Mouse (Mus musculus) adrenal gland, postnatal 36 days (tissue): ENCODE measurements around the gene Chd2. TPM values are rescaled to one million over a fixed set of nuclear protein-coding genes. Genes with fewer than 3 reads are reported as not detected.
A peak's percentile ranks its signal among the peaks of the same experiment; 100 is the strongest.
"Not testable (repeated sequence)": the region's sequence is repeated elsewhere in the genome, so short reads cannot be mapped to it uniquely, and the experiment has no call there.

Source experiments
- DNase-seq, 2 experiments: peaks; one replicate each; pipeline ENCODE4 v3.0.0; 2021; ENCODE audit warnings: mixed read lengths in 1 of 2
- total RNA-seq, 2 experiments: library from RNA; stranded (reverse); gene quantifications; 2 replicates each; pipeline ENCODE4 v1.2.3; 2021

Gene Chd2
- total RNA-seq, 2 experiments from 2014 or later = 40.9 to 41.6 TPM

DNA sequence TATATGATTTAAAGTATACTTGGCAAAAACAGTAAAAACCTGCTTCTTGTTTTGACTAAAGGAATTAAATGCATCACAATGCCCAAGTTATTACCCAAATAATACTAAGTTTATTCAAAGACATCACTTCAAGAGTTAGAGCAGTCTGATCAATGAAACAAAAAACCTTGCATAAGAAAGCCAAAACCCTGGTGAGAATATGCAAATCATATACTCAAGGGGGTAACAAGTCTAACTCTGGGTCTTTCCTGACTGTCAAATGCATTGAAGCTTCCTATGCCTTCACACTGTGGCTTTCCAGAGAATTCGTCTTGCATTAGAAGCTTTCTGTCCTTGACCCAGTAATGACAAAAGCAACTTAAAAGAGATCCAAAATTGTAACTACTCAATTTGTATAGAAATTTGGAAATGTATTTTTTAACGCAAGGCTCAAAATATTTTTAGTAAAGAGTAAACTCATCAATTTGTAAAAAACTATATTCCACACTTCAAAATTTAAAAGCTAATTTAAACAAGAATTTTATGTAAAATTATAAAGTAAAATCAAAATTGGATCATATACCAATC is 2.4 kb downstream of the Chd2 start:
- DNase-seq = no peak

DNA sequence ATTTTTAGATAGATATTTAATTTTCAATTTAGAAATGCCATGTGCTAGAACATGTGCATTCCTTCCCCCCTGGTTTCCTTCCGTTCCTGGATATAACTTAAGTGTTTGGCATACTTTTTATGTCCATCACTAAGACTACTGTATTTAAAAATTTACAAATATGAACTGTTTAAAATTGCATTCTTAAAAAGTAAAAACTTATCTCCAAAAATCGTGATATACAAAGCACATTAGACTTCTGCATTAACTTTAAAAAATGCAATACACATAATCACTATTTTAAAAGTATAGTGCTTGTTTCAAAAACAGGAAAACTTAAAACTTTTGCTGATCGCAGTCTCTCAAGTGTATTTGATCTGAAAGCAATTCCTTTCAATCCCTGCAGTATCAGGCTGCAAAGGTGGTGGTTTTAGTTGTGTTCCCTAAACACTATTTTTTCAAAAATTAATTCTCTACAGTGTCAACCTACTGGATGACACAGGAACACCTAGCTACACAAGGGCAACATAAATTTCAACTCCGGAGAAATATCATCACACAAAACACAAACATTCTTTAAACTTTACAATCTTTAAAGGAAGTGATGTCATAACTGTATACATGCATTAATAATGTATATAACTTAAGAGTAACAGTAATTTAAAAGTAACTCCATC is 3.1 kb downstream of the Chd2 start:
- no peak for DNase-seq

DNA sequence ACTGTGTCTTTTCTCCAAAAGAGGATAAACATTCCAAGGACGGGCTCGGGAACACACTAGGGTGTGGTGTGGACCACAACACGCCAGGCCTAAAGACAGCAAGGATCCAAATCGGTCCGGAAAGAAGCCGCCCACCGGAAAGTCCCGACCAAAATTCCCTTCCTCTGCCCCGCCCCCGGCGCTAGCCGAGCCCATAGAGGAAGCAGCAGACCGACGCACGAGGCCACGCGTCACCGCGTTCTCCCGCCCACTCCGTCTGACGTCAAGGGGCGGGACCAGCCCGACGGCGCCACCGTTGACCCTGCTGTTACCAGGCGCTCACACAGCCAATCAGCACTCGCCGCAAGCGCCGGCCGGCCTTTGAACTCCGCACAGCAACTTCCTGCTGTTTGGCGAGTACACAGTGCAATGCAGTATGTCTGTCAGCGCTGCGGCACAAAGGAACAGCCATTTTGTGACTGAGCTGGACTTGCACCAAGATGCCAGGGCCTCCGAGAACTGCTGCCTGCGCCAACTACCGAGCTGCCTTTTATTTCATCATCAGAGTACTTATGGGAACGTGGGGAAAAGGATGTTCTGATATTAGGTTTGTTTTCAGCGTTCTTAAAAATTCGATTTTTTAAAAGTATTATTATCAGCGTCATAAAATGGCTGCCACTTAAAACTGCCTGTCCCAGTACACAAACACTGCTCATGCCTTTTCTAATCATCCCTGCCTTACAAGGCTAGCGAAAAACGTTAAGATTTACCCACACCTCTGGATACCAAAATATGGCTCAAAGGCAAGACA is 3.8 kb downstream of the Chd2 start:
- DNase-seq = peak; percentile 100

DNA sequence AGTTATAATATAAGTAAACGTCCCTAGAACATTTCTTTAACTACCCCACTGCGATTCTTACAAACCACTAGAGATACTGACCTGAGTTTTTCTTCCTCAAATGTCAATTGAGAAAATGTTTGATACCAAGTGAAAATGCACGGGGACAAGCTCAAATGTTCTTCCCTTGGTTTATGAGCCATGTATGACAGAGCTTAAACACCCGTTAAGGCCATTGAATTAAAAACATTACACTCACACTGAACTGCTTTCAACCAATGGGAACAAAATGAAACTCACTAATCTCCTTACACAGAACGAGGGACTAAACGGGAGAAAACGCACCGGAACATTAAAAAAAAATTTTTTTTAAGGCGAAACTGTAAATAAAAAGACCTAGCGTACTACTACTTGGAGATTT is 4.4 kb downstream of the Chd2 start:
- no peak for DNase-seq

DNA sequence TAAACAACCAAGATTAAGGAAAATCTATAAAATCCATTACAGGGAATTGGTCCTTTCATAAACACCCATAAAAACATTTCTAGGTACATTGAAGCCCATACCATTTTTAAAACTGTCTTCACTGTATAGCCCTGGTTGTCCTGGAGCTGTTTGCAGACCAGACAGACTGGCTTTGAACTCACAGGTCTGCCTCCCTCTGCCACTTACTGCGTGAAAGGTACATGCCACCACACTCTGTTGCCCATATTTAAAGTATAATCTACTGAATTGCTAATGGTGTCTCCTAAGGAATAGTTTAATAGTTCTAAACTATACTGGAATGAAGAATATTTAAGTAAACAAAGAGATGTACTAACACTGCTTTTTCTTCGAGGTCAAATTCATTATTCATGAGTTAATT is 5.1 kb downstream of the Chd2 start:
- DNase-seq = no peak

DNA sequence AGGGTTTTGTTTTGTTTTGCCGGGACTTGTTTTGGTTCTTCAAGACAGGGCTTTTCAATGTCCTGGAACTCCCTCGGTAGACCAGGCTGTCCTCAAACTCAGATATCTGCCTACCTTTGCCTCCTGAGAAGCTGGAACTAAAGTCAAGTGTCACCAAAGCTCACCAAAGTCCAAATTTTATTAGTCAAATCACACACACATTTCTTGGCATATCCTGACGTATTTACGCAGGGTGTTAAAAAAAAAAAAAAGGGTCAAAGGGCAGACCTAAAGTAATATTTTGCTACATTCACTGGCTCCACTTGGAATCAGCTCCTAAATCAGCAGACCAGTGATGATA is 5.8 kb downstream of the Chd2 start:
- no peak for DNase-seq

DNA sequence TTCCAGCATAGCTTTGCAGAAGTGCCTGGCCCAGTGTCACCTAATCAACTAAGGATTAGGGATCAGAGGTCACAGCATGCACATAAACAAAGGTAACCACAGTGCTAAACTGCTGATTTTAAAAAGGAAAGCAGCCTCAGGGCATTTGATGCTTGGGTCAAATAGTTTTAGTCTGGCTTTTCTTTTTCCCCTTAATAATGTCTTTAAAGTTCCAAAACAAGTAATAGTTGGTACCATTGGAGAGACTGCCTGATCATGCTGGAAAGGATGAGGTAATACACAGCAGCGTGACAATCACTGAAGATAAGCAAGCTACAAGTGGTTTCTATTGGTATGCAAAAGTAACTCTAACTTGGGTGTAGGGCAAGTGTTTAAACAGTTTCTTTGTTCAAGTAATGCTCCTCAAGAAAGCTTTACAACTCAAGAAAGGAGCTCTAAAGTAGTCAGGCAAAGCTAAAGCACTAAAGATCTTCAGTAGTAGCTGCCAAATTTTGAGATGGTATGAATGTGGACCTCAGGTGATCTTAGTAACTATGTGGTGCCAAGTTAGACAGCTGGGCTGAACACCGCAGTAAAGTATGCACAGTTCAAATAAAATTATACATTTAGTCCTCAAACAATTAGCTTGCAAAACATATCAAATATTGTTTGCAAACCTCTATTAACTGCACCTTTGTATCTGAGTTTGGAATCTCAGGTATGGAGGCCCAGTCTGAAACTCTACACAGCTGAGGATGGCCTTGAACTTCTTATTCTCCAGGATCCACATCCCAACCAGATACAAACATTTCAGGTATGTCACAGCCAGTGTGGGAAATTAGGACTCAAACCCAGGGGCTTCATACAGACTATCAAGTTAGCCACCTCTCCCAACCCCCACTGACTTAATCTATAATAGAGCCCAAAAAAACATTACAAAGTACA is 6.4 kb downstream of the Chd2 start:
- no peak for DNase-seq

DNA sequence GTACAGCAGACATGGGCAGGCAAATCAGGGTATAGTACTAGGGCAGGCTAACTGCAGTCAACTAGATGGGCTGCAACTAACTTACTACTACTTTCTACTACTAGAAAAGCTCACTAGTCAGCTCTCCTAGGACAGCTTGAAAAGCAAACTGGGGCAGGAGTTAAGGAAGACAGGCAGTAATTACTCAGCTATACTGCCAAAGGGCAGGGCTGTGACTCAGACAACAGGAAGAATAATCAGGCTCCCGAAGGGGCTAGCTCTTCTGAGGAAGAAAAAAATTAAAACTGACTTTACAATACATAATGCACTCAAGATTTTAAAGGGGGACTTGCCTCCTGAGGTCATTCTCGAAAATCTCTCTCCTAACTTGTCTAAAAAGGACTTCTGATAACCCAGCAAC is 8.2 kb downstream of the Chd2 start:
- DNase-seq = peak; percentile 48 to 61

DNA sequence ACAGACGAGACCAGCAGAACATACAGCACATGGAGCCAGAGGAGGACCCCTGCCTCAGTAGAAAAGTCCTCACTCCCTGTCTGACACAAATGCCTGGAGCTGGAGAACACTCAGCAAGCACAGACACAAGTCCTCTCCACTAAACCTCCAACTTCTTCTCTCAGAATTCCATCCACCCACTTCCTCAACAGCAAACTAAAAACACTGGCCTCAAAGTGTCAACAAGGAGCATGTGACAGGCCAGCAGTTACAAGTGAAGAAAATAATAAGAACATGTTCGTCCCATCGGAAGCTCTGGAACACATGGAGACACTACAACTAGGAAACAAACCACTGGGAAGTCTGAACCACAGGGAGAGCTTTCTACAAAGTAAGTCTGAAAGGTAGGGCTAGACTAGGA is 8.7 kb downstream of the Chd2 start:
- DNase-seq = no peak

DNA sequence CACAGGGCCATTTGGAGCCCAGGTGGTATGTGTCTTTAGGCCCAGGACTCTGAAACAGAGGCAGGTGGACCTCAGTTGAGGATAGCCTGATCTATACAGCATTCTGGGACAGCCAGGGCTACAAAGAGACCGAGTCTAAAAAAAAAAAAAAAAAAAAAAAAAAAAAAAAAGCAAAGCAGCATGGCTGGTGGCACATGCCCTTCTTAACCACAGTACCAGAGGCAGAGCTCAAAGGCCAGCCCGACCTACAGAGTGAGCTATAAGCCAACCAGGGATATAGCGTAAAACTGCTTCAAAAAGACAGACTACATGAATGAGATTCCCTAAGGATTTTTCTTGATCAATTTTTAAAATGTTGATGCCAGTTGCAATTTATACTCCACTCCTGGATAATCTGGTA is 9.5 kb downstream of the Chd2 start:
- no peak for DNase-seq

DNA sequence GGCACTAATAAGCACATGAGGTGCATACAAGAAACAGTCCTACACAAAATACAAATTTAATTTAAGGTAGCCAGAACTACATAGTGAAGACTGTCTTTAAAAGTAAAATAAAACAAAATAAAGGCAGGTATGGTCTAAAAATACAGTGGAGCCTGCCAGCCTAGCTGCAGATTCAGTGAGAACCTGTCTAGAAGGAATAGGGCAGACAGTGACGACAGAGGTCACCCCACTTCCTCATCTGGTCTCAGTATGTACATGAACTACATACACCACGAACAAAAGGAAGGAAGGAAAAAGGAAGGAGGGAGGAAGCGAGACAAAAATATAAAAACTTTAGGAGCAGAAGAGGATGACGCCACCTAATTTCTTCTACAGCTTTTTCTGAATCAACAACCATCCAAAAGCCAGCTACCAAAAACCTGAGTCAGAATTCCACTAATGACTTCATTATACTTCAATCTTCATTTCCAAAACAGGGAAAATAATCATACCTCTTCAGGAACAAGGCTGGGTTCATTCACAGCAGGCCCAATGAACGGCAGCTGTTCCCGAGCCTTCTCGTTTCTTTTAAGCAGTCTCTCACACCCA is 10.0 kb downstream of the Chd2 start:
- DNase-seq = no peak

DNA sequence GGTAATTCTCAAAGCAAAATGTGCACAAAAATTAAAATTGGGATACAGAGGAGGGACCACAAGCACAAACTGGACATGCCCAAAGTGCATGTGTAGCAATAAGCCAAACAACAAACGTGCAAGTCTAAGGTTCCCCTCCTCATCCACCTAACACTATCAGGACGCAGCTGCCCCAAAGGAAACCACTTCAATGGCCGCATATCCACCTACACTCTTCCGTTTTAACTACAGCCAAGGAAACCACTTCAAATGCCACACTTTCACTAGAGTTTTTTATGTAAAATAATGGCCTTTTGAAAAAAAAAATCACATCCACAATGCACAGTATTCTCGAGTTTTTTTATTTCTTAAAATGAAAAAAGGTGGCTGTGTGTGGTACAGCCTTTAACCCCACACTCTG is 10.8 kb downstream of the Chd2 start:
- DNase-seq = no peak

DNA sequence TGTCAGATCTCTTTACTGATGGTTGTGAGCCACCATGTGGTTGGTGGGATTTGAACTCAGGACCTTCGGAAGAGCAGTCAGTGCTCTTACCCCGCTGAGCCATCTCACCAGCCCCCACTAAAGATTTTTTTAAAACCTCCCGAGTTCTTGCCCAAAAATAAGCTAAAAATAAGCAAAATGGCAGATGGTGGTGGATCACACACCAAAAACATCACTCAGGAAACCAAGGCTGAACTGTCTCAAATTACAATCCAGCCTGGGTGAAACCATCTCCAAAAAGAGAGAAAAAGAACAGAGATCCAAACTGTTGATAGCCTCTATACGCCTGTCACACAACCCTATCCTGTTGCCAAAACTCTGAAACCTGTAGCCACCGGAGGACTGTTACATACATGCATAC is 11.5 kb downstream of the Chd2 start:
- DNase-seq = no peak

DNA sequence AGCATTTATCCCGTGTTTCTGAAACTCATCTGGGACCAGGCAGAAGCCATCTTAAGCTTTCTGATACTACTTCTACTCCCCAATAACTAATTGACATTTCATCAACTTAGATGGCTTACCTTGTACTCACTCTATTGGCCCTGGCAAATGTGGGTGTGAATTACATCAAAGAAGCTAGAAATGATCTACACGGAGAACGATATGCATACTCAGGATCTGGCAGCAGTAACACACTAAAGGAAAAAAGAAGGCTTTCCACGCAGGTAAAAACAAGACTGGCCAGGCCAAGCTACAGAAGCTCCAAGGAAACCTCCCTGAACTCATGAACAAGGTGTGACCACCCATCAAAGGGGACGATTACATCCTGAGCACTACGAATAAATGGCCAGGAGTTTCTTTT is 12.4 kb downstream of the Chd2 start:
- no peak for DNase-seq

DNA sequence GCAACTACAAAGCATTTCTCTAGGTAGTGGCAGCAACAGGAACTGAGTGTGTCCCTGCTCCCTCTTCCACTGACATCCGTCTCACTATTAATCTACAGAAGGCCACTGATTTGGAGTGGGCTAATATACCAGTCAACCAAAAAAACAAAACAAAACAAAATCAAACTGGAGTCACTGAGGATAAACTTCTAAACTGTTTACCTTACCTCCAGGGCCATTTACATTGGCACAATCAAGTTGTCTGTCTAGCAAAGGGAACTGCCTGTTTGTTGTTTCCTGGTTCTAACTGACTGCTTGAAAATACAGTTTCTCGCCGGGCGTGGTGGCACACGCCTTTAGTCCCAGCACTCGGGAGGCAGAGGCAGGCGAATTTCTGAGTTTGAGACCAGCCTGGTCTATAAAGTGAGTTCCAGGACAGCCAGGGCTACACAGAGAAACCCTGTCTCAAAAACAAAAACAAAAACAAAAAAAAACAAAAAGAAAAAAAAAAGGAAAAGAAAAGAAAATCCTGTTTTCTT is 13.2 kb downstream of the Chd2 start:
- not testable (repeated sequence) for DNase-seq

DNA sequence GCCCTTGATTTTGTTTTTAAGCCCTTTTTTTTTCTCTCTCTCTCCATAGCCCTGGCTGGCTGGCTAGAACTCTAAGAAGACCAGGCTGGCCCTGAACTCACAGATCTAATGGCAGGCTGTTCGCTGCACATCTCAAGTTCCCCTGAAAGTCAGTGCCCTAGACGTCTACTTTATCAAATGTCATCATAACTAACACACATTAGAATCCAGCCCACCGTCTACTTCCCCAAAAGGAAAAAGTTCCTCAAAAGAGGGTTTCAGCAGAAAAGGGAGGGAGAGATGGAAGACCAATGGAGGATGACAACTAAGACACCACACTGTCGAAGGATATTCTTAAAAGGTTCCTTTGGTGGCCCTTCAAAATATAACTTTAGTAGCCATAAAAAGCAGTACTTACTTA is 14.4 kb downstream of the Chd2 start:
- DNase-seq = no peak

DNA sequence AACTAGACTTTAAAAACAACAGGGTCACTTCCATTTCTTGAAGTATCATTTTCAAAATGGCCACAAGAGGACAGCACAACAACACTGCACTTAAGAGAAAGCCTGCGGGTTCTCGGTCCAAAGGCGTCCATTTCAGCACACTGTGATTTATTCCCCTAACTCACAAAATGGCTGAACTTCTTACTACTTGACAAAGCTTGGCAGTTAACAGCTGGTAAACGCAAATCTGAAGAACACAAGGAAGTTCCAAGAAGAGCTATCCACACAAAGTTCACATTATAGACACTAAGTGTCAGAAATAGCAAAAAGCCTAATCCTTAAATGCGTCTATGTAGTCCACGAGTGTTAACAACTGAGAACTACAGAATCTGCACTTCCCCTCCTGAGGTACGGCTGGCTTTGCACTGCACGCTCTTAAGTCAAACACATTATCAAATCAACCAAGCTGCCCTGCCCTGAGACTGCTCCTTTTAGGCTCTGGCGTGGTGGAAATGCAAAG is 17.1 kb downstream of the Chd2 start:
- DNase-seq = peak; percentile 62 to 63

DNA sequence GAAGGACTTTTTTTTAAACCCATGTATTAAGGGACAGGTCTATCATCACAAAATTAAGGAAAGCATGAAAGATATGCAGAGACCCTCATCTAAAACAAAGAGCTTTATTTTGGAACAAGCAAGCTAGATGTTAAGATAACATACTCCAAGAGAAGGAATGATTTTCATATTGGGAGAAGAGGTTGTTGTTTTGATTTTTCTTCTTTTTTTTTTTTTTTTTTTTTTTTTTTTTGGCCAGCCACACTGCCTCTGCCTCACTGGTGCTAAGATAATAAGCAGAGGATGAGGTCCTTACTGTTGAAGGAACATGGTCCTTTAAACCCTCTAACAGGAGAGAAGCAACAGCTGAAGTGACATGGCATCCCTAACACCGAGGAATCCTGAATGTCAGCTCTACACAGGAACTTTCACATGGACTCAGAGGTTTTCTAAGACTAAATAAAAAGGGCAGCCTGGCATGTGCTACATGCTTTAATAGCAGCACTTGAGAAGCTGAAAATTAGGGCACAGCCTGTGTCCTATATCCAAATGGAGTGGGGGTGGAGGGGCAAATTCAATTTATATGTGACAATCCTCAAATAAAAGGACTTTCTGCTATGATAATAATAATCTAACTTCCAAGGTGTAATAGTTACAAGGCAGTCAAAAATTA is 17.9 kb downstream of the Chd2 start:
- no peak for DNase-seq

DNA sequence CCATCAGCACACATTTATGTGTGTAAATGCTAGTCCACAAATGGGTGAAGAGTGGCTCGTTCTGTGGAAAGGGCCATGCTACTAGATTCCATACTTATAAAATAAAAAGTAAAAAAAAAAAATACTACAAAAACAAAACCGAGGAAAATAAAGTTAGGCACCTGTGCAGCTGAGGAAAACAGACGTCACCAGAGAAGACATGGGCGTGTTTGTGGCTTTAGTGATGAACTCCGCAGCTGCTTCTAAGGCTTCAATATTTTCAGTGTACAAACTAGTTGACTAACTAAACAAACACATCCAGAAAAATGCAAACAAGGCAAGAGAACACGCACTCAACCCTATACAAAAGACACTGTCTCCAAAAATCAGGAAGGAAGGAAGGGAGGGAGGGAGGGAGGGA is 18.4 kb downstream of the Chd2 start:
- no peak for DNase-seq

DNA sequence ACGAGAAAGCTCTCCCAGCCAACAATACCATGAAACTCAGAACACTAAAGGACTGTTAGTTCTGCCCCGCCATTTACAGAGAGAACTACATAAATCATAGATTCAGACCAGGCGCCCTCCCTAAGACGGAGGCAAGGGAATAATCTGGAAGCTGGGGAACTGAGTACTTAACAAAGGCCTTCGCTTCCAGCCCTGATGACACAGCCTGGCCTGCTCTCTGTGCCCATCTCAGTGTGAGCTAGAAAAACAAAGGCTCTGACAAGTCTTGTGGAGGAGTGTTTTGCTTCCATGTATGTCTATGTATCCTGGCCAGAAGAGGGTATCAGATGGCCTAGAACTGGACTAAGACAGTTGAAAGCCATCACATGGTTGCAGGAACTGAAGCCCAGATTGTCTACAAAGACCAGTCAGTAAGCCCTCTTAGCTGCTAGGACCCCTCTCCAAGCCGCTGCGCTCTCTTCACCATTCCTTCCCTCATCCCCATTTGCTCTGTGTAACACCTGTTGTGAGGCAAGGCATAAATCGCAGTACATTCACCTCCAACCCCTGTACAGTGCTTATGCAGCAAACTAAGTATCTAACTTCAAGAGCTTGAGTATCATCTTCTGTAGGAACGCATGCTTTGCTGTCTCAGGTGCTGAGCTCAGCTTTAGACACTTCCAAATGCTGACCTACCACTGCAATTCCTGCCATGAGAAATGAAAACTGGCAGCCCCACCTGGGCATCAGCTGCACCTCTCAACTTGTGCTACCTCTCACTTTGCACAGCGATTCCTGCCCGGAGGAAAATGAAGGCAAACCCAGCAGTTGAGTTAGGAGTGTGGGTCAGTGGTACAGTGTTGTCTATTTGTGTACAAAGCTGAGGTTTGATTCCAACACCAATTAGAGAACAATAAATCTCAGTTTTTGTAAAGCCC is 20.1 kb downstream of the Chd2 start:
- no peak for DNase-seq
